Comparison of ENCODE assay signal across 16 mouse cellular contexts in genomic region chr9:67463440-67464122, GRCm38 (mm10).
A peak's percentile ranks its signal among the peaks of the same experiment; 100 is the strongest.
DNase-seq lines count a peak whose midpoint lies in the region; ATAC-seq and TF ChIP-seq lines count a peak whose summit lies in the region.
"Had no signal": no experiment of that assay in that cellular context is flagged by ENCODE, and none has a peak within 500 bp of the region (broad histone marks: within the 10 kb centered on the region; RNA-seq: fewer than 3 reads in every experiment).

No protein-coding gene starts in this region.

- peak overlapping the region; percentile 29; the same call in 1 of the 2 replicates for H3K4me2 ChIP-seq in heart, embryonic 11.5 days
- no peak overlapping the region for H3K4me2 ChIP-seq in kidney, postnatal 0 days (ENCODE audit: low read length)
- H3K4me2 ChIP-seq: liver, embryonic 15.5 days; midbrain, embryonic 12.5 days; neural tube, embryonic 12.5 days; stomach, embryonic 15.5 days had no signal

- H3K4me1 ChIP-seq in heart, embryonic 11.5 days (ENCODE audit: control insufficient read depth, insufficient read depth, low read length) = peaks cover 24% of the 10 kb centered on the region
- H3K4me1 ChIP-seq in kidney, postnatal 0 days (replicated peaks; ENCODE audit: insufficient read depth, low read length) = no peaks in the 10 kb centered on the region
- H3K4me1 ChIP-seq: liver, embryonic 15.5 days; midbrain, embryonic 12.5 days had no signal

- H3K27me3 ChIP-seq in heart, embryonic 11.5 days (ENCODE audit: control insufficient read depth, insufficient read depth, low read length) = no peaks in the 10 kb centered on the region
- no peaks in the 10 kb centered on the region for H3K27me3 ChIP-seq in kidney, postnatal 0 days (ENCODE audit: insufficient read depth, low read length)
- H3K27me3 ChIP-seq: liver, embryonic 15.5 days; neural tube, embryonic 12.5 days; stomach, embryonic 15.5 days had no signal

- peak overlapping the region; percentile 42; the same call in 1 of the 2 replicates for H3K27ac ChIP-seq in heart, embryonic 11.5 days (ENCODE audit: low read depth, low read length)
- H3K27ac ChIP-seq in kidney, postnatal 0 days = no peak overlapping the region
- H3K27ac ChIP-seq: forebrain, embryonic 10.5 days; liver, embryonic 15.5 days; midbrain, embryonic 12.5 days; neural tube, embryonic 12.5 days; stomach, embryonic 15.5 days had no signal

- ATAC-seq in heart, embryonic 11.5 days (replicated peaks; ENCODE audit: insufficient number of reproducible peaks, low FRiP score, low TSS enrichment) = no peak; the same call in 1 of the 2 replicates
- no peak for ATAC-seq in kidney, postnatal 0 days (replicated peaks; ENCODE audit: low FRiP score, low read depth)

- DNase-seq in heart, adult 11 months = no peak
- DNase-seq in kidney, postnatal 0 days (ENCODE audit: low spot score) = peak; percentile 19
- no peak for DNase-seq in kidney, postnatal 10 days
- peak; percentile 53 for DNase-seq in embryo, embryonic 10 days (ENCODE audit: low spot score)
- peak; percentile 48 for DNase-seq in yolk sac, embryonic 10.5 days (ENCODE audit: low spot score)
- DNase-seq in adrenal gland, adult 8-10 months = no peak
- no peak for DNase-seq in adrenal gland, postnatal 36 days
- DNase-seq: cerebellum, adult 8-10 months; left cerebral cortex, postnatal 4 days; thymus, postnatal 14 days had no signal

- H3K9me3 ChIP-seq in heart, embryonic 11.5 days (replicated peaks; ENCODE audit: control insufficient read depth, low read length) = no peaks in the 10 kb centered on the region
- H3K9me3 ChIP-seq in kidney, postnatal 0 days (replicated peaks; ENCODE audit: low read length) = no peaks in the 10 kb centered on the region
- H3K9me3 ChIP-seq: forebrain, embryonic 10.5 days; liver, embryonic 15.5 days; midbrain, embryonic 12.5 days; neural tube, embryonic 12.5 days; stomach, embryonic 15.5 days had no signal

- TF ChIP-seq CTCF in kidney, postnatal 0 days (IDR thresholded peaks at IDR 0.05; ENCODE audit: low read depth) = no peak

- H3K4me3 ChIP-seq in heart, embryonic 11.5 days (ENCODE audit: low read depth, low read length) = no peak overlapping the region
- H3K4me3 ChIP-seq in kidney, postnatal 0 days (replicated peaks; ENCODE audit: low read depth, low read length) = no peak overlapping the region
- H3K4me3 ChIP-seq: forebrain, embryonic 10.5 days; liver, embryonic 15.5 days; midbrain, embryonic 12.5 days; neural tube, embryonic 12.5 days; stomach, embryonic 15.5 days had no signal

- H3K36me3 ChIP-seq in heart, embryonic 11.5 days (ENCODE audit: control insufficient read depth, insufficient read depth, low read length) = no peaks in the 10 kb centered on the region
- H3K36me3 ChIP-seq in kidney, postnatal 0 days (ENCODE audit: insufficient read depth, low read length) = no peaks in the 10 kb centered on the region
- H3K36me3 ChIP-seq: forebrain, embryonic 10.5 days; liver, embryonic 15.5 days; midbrain, embryonic 12.5 days; neural tube, embryonic 12.5 days; stomach, embryonic 15.5 days had no signal

- 28% methylated on average over 11 of the region's 11 CpGs for WGBS in heart, embryonic 11.5 days (ENCODE audit: insufficient replicate concordance)
- WGBS in kidney, postnatal 0 days = 62% methylated on average over 11 of the region's 11 CpGs

- no peak overlapping the region for H3K9ac ChIP-seq in heart, embryonic 11.5 days (ENCODE audit: low read depth, low read length)
- no peak overlapping the region for H3K9ac ChIP-seq in kidney, postnatal 0 days (ENCODE audit: low read depth, low read length)
- H3K9ac ChIP-seq: liver, embryonic 15.5 days; midbrain, embryonic 12.5 days; neural tube, embryonic 12.5 days; stomach, embryonic 15.5 days had no signal

Comparison
In these comparisons a context has a peak if more than half of its experiments do, and no peak if none do; other contexts are left out.
1. DNase-seq: peak in kidney, postnatal 0 days (single experiment), embryo, embryonic 10 days (single experiment) and yolk sac, embryonic 10.5 days (single experiment); none in heart, adult 11 months (single experiment), kidney, postnatal 10 days (single experiment), adrenal gland, adult 8-10 months (single experiment) and adrenal gland, postnatal 36 days (0 of 2).